Mouse (Mus musculus): Measurements from ENCODE around the gene Peak1.

DNA sequence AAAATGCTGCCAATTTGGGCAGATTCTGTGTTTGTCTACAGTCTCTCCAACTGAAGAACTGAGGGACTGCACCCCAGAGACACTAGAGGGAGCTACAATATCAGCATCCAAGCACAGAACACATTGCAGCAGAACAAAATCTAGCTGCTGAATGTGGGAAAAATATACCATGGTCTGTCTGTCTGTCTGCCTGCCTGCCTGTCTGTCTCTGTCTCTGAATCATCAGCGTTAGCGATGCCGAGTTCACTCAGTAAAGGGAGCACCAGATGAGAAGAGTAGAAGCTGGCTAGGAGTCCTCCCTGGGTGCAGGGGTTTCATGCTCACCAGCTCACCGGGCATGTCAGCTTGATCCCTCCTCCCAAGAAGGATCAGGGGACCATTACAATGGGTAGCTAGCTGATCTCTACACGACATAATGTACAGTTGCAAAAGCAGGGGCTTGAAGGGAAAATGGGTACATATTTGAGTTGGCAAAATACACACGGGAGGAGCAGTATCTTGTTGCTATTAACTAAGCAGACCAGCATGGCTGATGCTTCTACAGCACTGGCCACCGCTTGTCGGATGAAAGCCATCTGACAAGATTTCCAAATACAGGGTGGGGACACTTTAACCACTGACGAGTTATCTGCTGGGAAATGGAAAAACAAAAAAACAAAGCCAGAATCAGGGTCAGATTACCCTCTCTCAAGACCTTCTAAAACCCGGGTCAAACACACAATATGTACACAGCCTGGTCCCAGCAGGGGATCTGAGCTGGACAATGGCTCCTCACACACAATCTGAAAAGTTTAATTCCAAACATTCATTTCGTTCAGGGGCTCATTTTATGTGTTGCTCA is 204.2 kb downstream of the Peak1 start:
- TF ChIP-seq CTCF (IDR thresholded peaks at IDR 0.05; ENCODE audit: low read depth), result peak; percentile 83
- no peak for TF ChIP-seq EP300 (IDR thresholded peaks at IDR 0.05; ENCODE audit: low read depth)

Data from liver, postnatal 0 days (tissue).